Mouse (Mus musculus) layer of hippocampus, postnatal 14 days (tissue): ENCODE results near the gene Rap1a. TPM values are rescaled to one million over a fixed set of nuclear protein-coding genes. Genes with fewer than 3 reads are reported as not detected.
"Not testable (repeated sequence)": the region's sequence is repeated elsewhere in the genome, so short reads cannot be mapped to it uniquely, and the experiment has no call there.

ENCODE experiments used
- DNase-seq, 2 experiments: peaks; one replicate each; pipeline ENCODE4 v3.0.0; 2021 to 2022; ENCODE audit warnings: low spot score in 2 of 2, mixed read lengths in 1 of 2
- total RNA-seq, 2 experiments: library from RNA; stranded (reverse); gene quantifications; 2 replicates each; pipeline ENCODE4 v1.2.3; 2021

Gene Rap1a
- total RNA-seq, 2 experiments from 2014 or later, result 125 to 130 TPM

DNA sequence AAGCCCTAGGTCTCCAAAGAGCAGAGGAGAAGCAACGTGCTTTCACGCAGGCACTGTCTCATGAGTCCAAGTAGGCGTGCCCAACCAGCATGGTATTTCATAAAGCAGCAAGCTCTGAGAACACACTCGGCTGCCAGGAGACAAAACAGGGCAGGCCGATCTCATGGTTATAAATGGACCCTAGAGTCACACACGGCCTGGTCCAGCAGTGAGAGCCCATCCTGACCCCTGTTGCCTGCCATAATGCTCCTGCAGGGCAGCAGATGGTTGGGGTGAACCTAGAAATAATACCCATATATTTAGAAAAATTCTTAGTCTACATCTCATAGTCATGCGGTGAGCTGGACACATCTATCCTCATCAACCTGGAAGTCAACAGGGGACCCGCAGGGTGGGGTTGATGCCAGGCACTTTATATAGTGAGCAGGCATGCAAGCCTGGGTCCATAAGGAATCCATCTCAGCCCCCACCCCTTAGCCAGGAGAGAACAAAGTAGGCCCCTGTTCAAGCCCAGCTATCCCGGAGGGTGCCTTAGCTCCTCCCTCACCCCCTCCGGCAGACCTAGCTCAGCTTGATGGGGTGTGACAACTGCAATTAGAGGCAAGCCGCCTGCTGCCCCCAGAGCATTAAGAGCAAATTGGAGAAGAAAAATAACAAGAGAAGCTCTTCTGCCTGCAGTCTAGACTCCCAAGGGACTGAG, 83.1 kb downstream of the Rap1a start:
- DNase-seq, result no peak

DNA sequence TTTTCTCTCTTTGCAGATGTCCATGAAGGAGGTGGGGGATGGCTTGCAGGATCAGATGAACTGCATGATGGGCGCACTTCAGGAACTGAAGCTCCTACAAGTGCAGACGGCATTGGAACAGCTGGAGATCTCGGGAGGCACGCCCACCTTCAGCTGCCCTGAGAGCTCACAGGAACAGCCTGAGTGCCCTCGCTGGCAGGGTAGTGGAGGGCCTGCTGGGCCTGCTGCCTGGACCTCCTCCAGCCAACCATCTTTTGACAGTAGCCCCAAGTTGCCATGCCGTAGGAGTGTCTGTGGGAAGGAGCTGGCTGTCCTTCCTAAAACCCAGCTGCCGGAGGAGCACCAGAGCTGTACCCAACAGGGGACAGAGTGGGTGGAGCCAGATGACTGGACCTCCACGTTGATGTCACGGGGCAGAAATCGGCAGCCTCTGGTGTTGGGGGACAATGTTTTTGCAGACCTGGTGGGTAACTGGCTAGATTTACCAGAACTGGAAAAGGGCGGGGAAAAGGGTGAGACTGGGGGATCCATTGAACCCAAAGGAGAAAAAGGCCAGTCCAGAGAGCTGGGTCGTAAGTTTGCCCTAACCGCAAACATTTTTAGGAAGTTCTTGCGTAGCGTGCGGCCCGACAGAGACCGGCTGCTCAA, 84.7 kb downstream of the Rap1a start:
- DNase-seq, result no peak

DNA sequence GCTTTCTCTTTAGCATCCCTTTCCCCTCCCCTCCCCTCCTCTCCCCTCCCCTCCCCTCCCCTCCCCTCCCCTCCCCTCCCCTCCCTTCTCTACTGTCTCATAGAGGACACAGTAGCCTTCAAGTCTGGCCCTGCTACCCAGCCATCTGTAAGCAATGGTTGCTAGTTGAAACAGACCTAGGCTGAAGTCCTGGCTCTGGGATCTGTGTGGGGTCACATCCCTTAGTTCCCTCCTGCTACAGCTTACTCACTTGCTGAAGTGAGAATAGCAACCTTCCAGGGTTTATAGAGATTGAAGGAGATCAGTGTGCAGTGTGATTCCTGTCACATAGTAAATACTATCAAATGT, 86.3 kb downstream of the Rap1a start:
- DNase-seq, result no peak

DNA sequence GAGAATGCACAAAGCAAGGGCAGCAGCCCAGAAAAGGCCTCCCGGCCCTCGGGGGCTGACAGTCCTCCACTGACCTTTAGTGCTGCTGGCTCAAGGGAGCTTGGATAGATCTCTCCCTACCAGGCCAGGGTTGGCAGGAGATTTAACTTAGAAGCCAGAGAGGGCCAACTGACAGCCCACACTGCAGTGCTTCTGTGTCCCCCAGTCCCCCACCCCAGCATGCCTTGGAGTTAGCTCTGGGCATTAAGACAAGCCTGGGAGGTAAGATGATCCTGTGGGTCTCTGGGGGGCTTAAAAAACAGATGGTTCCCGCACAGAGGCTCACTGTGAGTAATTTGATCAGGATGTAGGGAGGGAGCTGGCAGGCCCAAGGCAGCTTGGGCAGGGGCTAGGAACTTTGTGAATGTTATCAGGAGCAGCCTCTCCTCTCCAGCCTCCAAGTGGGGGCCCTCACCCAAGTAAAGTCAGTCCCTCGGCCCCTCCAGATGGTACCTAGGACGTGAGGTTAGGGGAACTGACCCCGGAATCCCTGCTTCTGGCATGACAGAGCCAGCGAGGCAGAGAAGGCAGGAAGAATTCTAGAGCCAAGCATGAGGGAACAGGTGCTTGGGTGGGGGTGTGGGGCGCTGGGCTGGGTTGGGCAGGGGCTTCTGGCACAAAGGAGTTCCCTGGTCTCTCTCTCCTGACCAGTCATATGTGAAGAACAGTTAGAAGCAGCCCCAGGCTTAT, 86.9 kb downstream of the Rap1a start:
- DNase-seq, result no peak

- no peak for DNase-seq
Measured at GRCm38 (mm10) chr3:105712827-105713226, 88.3 kb downstream of the Rap1a start.

GRCm38 (mm10) chr3:105711741-105712140, 89.4 kb downstream of the Rap1a start:
- no peak for DNase-seq

DNA sequence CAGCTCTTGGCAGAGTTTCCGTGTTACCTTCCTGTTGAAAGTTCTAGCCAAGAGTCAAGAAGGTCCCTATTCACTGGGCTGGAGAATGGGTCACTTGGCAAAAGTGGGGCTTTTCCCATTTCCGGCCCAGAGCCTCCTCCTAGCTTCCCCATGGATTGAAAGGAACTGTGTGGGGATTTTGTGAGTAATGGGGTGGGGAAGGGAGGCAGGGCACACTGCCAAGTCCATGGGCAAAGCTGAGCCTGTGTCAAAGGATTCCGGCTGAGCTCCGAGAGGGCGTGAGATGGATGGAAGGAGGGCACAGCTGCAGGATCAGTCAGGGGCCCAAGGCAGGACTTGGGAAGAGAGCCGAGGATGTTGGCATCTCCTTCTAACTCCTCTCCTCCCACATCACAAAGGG, 90.9 kb downstream of the Rap1a start:
- DNase-seq, result peak in 1 of 2 experiments; percentile 46

DNA sequence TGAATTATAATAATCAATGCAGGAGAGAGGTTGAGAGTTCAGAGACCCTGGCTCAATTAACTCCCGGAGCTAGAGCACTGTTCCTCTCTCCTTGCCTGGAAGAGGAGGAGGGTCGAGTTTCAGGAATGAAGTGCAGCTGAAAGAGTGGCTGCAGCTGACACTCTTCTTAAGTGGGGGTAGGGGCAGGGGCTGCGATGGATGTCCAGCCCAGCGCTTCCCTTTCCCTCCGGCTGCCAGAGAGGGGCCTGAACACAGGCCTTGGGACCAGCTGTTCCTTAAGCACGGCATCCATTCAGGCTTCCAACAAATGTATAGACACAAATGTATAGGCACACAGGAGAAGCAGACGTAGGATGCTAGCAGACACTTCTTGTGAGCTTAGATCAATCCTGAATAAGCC, 93.5 kb downstream of the Rap1a start:
- DNase-seq, result no peak

GRCm38 (mm10) chr3:105706366-105707020, 94.6 kb downstream of the Rap1a start:
- no peak for DNase-seq

DNA sequence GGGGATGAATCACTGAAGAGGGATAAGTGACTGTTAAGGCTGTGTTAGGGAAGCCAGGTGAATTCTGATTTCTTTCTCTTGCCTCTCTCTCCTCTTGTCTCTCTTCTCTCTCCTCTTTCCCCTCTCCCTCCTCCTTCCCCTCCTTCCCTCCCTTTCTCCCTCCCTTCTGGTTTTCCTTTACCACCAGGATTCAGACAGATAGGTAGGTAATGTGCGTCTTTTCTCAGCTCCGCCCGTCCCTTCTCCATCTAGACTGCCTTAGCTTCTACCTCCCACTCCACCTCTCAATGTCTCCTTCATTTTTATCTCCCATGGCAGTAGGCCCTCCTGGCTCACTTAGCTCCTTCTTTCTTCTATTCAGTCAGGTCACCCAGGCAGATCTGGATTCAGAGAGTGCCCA, 95.6 kb downstream of the Rap1a start:
- DNase-seq, result no peak

DNA sequence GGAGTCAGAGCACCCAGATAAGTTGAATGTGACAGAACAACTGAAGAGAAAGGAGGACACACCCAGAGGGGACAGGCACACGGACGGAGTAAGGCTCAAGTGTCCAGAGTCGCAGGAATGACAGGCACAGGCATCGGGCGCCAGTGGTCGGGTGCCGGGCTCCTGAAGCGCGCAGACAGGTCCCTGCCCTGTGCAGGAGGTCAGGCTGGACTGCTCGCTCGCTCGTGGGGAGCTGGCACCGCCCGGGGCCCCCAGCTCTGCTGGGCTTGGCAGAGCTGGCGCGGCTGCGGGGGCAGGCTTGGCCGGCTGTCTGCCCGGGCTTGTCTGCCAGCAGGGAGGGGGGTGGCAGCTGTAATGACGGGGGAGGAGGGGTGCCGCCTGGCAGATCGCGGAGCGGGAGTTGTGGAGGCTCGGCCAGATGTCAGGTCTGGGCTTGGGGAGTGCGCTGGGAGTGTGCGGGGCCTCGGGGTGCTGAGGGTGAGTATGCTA, 96.0 kb downstream of the Rap1a start:
- DNase-seq, result peak; percentile 81 to 86

DNA sequence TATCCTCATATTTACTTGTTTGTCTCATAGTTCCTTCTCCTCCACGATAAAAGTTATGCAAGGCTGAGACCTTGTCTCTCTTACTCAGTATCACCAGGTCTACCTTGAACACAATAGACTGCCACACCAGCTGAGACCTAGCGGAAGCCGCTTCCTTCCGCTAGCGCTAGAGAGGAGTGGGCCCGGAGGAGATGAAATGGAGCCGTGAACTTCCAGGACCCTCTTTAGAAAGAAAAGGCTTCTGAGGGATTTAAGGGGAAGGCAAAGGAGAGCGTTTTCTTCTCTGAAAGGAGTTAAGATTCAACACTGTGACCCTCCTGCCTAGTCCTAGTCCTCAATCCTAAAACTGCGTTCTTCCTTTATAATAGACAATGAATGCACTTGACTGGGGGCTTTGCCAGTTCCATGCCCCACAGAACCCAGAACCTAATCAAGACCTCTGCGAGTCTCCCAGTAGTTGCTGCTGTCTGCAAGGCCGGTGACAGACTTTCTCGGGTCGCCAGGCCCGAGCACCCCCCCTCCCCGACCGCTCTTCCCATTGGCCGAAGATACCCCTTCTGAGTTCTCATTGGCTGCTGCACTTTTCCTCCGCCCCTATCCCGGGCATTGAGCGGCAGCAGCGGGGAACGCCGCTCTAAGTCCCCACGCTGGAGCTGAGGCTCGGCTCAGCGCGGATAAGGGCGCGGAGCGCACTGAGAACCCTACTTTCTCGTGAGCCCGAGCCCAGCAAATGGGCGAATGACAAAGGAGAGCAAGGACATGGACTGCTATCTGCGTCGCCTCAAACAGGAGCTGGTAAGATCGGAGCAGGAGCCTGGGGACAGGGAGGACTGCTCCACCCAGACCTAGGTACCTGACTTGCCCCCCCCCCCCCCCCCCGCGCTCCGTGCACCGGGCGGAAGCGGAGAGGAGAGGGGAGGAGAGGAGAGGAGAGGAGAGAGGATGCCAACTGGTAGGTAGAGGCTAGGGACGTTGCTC, 96.8 kb downstream of the Rap1a start, which contains the start of gene Inka2:
Gene Inka2 (plus strand): TSS at position 569 of the 978 bp plus-strand sequence.
- peak; percentile 80 to 86 for DNase-seq

- DNase-seq, result no peak
Measured at GRCm38 (mm10) chr3:105703571-105703970, 97.6 kb downstream of the Rap1a start.

DNA sequence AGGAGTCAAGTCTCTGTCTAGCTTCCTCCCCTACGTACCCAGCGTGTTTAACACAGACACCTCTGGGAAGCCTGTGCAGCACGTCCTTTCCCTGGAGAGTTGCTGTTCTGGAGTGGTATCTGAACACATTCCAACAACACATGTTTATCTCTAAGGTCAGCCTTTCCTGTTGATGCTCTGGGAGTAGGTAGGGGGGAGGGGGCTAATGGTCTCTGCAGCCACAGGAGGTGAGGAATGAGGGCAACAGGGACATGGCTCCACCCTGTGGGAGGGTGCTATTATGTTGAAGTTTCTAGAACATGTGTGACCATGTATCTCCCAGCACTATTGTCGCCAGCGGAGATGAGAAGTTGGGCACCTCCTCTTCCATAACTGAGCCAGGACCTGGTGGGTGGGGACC, 99.7 kb downstream of the Rap1a start:
- no peak for DNase-seq

DNA sequence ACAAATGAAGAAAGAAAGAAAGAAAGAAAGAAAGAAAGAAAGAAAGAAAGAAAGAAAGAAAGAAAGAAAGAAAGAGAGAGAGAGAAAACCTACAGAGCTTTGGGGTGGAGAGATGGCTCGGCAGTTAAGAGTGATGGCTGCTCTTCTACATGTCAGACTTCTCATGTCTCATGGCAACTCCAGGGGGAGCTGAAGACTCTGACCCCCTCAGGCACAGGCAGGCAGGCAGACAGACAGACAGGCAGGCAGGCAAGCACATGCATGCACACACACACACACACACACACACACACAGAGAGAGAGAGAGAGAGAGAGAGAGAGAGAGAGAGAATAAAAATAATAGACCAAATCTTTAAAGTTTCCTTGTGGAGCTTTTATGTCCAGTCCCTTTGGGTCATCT, 100.3 kb downstream of the Rap1a start:
- not testable (repeated sequence) for DNase-seq

- no peak for DNase-seq
Measured at GRCm38 (mm10) chr3:105699241-105699933, 101.7 kb downstream of the Rap1a start.

- DNase-seq, result no peak
Measured at GRCm38 (mm10) chr3:105698311-105698710, 102.8 kb downstream of the Rap1a start.

- no peak for DNase-seq
Measured at GRCm38 (mm10) chr3:105697148-105697441, 104.0 kb downstream of the Rap1a start.

DNA sequence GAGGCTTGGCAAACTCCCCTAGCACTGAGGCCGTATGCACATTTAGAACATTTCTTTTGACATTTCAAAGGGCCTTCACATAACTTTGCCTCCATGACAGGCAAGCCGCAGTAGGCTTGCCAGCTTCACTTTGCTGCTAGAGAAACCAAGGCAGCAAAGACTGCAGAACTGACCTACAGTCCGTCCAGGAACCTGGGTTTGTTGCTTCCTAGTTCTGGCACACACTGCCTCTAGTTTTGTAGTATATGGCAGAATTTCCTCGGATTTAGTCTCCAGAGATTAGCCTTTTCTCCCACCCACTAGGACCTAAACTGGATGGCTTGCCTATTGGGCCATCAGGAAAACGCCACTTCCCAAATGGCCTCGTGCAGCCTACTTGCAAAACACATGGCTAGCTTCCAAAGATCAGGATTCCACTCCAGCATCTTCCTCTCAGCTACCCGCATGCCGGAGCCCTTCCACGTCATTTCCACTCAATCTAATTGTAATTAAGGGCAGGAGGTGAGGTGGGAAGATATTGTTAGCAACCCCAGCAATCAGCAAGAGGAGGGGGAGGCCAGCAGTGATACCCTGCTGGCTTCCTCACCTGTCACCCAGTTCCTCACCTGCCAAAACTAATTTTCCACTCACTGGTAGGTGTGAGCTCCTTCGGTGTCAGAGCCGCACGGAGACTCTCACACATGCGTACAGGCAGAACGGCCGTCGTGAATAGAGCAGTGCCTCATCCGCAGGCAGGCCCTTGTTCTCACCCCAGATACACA, 104.6 kb downstream of the Rap1a start:
- DNase-seq, result no peak
